Mouse (Mus musculus) adrenal gland, postnatal 4 days (tissue): ENCODE results near the gene Cdh18. TPM values are rescaled to one million over a fixed set of nuclear protein-coding genes. Genes with fewer than 3 reads are reported as not detected.
"Not testable (repeated sequence)": the region's sequence is repeated elsewhere in the genome, so short reads cannot be mapped to it uniquely, and the experiment has no call there.

Experiments
- DNase-seq, 2 experiments: peaks; one replicate each; pipeline ENCODE4 v3.0.0; 2021 to 2022; ENCODE audit warnings: low spot score in 2 of 2, mixed read lengths in 2 of 2
- total RNA-seq, 2 experiments: library from RNA; stranded (reverse); gene quantifications; 2 replicates each; pipeline ENCODE4 v1.2.3; 2021

Gene Cdh18
- total RNA-seq, 2 experiments from 2014 or later, result 2.5 to 2.7 TPM

GRCm38 (mm10) chr15:23174623-23175022, 625.8 kb downstream of the Cdh18 start:
- DNase-seq, result no peak

GRCm38 (mm10) chr15:23212068-23212467, 663.2 kb downstream of the Cdh18 start:
- DNase-seq, result no peak

GRCm38 (mm10) chr15:23230616-23231015, 681.8 kb downstream of the Cdh18 start:
- DNase-seq, result no peak

GRCm38 (mm10) chr15:23257751-23258440, 709.1 kb downstream of the Cdh18 start:
- no peak for DNase-seq

- DNase-seq, result no peak
These were observed 729.6 kb downstream of the Cdh18 start for GRCm38 (mm10) chr15:23278421-23278820.

GRCm38 (mm10) chr15:23305018-23305417, 756.2 kb downstream of the Cdh18 start:
- no peak for DNase-seq

- DNase-seq, result no peak
These were observed 767.9 kb downstream of the Cdh18 start for GRCm38 (mm10) chr15:23316766-23317165.

- no peak for DNase-seq
These were observed 768.6 kb downstream of the Cdh18 start for GRCm38 (mm10) chr15:23317409-23317808.

- DNase-seq, result not testable (repeated sequence)
These were observed 791.5 kb downstream of the Cdh18 start for GRCm38 (mm10) chr15:23340338-23340737.

- DNase-seq, result no peak
These were observed 802.3 kb downstream of the Cdh18 start for GRCm38 (mm10) chr15:23351078-23351477.

GRCm38 (mm10) chr15:23366325-23366724, 817.5 kb downstream of the Cdh18 start:
- DNase-seq, result no peak

- no peak for DNase-seq
These were observed 818.9 kb downstream of the Cdh18 start for GRCm38 (mm10) chr15:23367712-23368111.

- DNase-seq, result no peak
These were observed 829.4 kb downstream of the Cdh18 start for GRCm38 (mm10) chr15:23378016-23378750.

- DNase-seq, result no peak
These were observed 837.0 kb downstream of the Cdh18 start for GRCm38 (mm10) chr15:23385816-23386215.

GRCm38 (mm10) chr15:23396646-23397045, 847.8 kb downstream of the Cdh18 start:
- no peak for DNase-seq

- DNase-seq, result no peak
These were observed 855.0 kb downstream of the Cdh18 start for GRCm38 (mm10) chr15:23403792-23404191.

- no peak for DNase-seq
These were observed 859.4 kb downstream of the Cdh18 start for GRCm38 (mm10) chr15:23408256-23408655.

- DNase-seq, result no peak
These were observed 867.7 kb downstream of the Cdh18 start for GRCm38 (mm10) chr15:23416450-23417080.

- no peak for DNase-seq
These were observed 869.3 kb downstream of the Cdh18 start for GRCm38 (mm10) chr15:23418158-23418557.

- DNase-seq, result no peak
These were observed 871.2 kb downstream of the Cdh18 start for GRCm38 (mm10) chr15:23420010-23420409.

GRCm38 (mm10) chr15:23430021-23430420, 881.2 kb downstream of the Cdh18 start:
- DNase-seq, result no peak

GRCm38 (mm10) chr15:23448542-23448941, 899.7 kb downstream of the Cdh18 start:
- DNase-seq, result no peak
